Mouse (Mus musculus) heart, embryonic 13.5 days (tissue): Measurements from ENCODE around the gene Slx1b. TPM values are rescaled to one million over a fixed set of nuclear protein-coding genes. Genes with fewer than 3 reads are reported as not detected.
A peak's percentile ranks its signal among the peaks of the same experiment; 100 is the strongest.

Source experiments
- ATAC-seq: fragments of 200-750 bp; cut with Nextera tagmentation; 2 replicates; pipeline ENCODE4 v1.8.0; 2017; ENCODE audit warnings: moderate TSS enrichment; ENCODE audit not compliant: insufficient number of reproducible peaks, low FRiP score, low TSS enrichment; ENCODE audit errors: extremely low read depth
- H3K27ac ChIP-seq: fragments of 300-500 bp; sonication (generic); replicated peaks from 2 replicates; pipeline ENCODE4 v1.5.1; 2015; ENCODE audit warnings: moderate library complexity, mild to moderate bottlenecking, inconsistent platforms
- H3K27me3 ChIP-seq: fragments of 300-500 bp; sonication (generic); replicated peaks from 2 replicates; pipeline ENCODE4 v1.6.1; 2015; ENCODE audit warnings: mild to moderate bottlenecking, inconsistent platforms
- H3K36me3 ChIP-seq: fragments of 300-500 bp; sonication (generic); 2 replicates; pipeline ENCODE4 v1.6.1; 2015; ENCODE audit warnings: mild to moderate bottlenecking, inconsistent platforms
- H3K4me1 ChIP-seq: fragments of 300-500 bp; sonication (generic); 2 replicates; pipeline ENCODE4 v1.6.1; 2015; ENCODE audit warnings: inconsistent platforms
- H3K4me2 ChIP-seq: fragments of 300-500 bp; sonication (generic); 2 replicates; pipeline ENCODE4 v1.6.1; 2015; ENCODE audit warnings: inconsistent platforms, mild to moderate bottlenecking, moderate library complexity
- H3K4me3 ChIP-seq: fragments of 300-500 bp; sonication (generic); 2 replicates; pipeline ENCODE4 v1.5.1; 2015; ENCODE audit warnings: moderate library complexity, mild to moderate bottlenecking, inconsistent platforms
- H3K9ac ChIP-seq: fragments of 300-500 bp; sonication (generic); 2 replicates; pipeline ENCODE4 v1.6.1; 2015; ENCODE audit warnings: inconsistent platforms, mild to moderate bottlenecking, moderate library complexity
- H3K9me3 ChIP-seq: fragments of 300-500 bp; sonication (generic); 2 replicates; pipeline ENCODE4 v1.6.1; 2016; ENCODE audit warnings: inconsistent platforms
- WGBS: fragments of 180-500 bp; shearing (Covaris S2); methylation state at CpG from one replicate; pipeline ENCODE4 v1.1.7; 2015; ENCODE audit warnings: mixed read lengths; 5-methylcytosine and 5-hydroxymethylcytosine counted together
- polyA plus RNA-seq: library from polyadenylated mRNA; unstranded; fragments of >200 nt; fragmentation: Nextera tagmentation; extraction: Ambion mirVana; gene quantifications from 2 replicates; pipeline ENCODE4 v1.2.1, GENCODE M21; 2015

The Slx1b gene
- polyA plus RNA-seq, 1 experiment from 2014 or later: 7.1 TPM

DNA sequence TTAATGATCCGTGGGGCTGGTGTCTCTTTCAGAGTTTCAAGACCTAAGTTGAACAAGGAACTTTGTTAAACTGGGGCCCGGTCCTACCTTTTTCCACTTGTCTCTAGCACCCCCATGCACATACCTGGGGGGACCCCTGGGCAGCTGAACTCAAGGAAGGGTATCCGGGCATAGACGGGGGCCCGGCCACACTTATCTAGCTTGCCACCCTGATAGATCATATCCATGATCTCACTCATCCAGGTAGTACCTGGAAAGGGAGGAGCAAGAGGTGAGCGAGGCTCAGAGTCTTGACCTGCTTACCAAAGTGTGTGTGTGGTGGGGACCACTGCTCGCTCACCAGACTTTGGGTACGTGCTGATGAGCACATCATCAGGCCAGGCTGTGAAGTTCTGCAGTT, 20.5 kb downstream of the Slx1b start:
- no peak for ATAC-seq
- Histone ChIP-seq H3K27ac (no peak overlapping the region; the same call in 1 of the 2 replicates), H3K4me3 (no peak overlapping the region), H3K4me1 (peaks cover 21% of the 10 kb centered on the region), H3K9ac (no peak overlapping the region), H3K9me3 (no peaks in the 10 kb centered on the region), H3K27me3 (no peaks in the 10 kb centered on the region), H3K4me2 (no peak overlapping the region), H3K36me3 (peaks cover 48% of the 10 kb centered on the region)
- 87% methylated on average over 8 of the region's 8 CpGs for WGBS

DNA sequence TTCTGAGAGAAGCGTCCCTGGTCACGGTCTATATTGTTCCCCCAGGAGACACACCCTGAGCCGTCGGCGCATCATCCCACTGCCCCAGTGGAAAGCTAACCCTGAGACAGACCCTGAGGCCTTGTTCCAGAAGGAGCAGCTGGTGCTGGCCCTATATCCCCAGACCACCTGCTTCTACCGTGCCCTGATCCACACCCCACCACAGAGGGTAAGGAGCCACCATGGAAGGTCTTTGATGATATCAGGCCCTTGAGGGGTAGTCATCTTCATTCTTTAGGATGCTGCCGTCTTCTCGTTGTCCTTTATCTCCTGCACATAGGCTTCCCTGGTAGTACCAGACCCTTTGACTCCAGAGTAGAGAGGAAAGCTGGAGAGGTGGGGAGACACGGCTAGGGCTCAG, 23.5 kb downstream of the Slx1b start:
- WGBS: 91% methylated on average over 9 of the region's 9 CpGs
- Histone ChIP-seq H3K36me3 (peaks cover 49% of the 10 kb centered on the region), H3K27ac (no peak overlapping the region), H3K4me3 (no peak overlapping the region), H3K9me3 (no peaks in the 10 kb centered on the region), H3K27me3 (no peaks in the 10 kb centered on the region), H3K9ac (no peak overlapping the region), H3K4me2 (no peak overlapping the region), H3K4me1 (peaks cover 21% of the 10 kb centered on the region)
- no peak for ATAC-seq

- Histone ChIP-seq H3K4me2 (no peak overlapping the region), H3K9me3 (no peaks in the 10 kb centered on the region), H3K36me3 (peaks cover 63% of the 10 kb centered on the region), H3K27me3 (no peaks in the 10 kb centered on the region), H3K9ac (no peak overlapping the region), H3K4me1 (peaks cover 3% of the 10 kb centered on the region; the same call in 1 of the 2 replicates), H3K27ac (no peak overlapping the region), H3K4me3 (no peak overlapping the region)
- 70% methylated on average over 3 of the region's 3 CpGs for WGBS
- no peak for ATAC-seq
These were observed 25.4 kb downstream of the Slx1b start for GRCm38 (mm10) chr7:126670152-126670551.

DNA sequence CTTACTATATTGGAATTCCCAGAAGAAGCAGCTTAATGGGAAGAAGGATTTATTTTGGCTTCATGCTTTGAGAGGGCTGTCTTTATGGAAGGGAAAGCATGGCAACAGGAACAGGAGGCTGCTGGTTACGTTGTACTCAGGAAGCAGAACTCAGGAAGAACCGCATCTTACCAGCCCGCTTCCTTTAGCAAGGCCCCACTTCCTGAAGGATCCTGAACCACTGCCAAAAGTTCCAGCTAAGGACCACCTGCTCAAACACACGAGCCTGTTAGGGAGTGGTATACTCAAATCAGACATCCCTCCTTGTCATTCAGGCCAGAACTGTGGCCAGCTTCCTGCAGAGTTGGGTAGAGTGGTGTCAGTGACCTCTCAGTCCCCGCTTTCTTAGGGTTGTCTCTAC, 27.1 kb downstream of the Slx1b start:
- Histone ChIP-seq H3K9me3 (no peaks in the 10 kb centered on the region), H3K27me3 (no peaks in the 10 kb centered on the region), H3K27ac (peak overlapping the region; percentile 73), H3K9ac (0 out of 2 replicates have a peak overlapping the region, but pooled peaks have one; percentile 20), H3K4me3 (no peak overlapping the region), H3K36me3 (peaks cover 63% of the 10 kb centered on the region), H3K4me2 (no peak overlapping the region), H3K4me1 (no peaks in the 10 kb centered on the region)
- no peak for ATAC-seq
- 66% methylated on average over 5 of the region's 5 CpGs for WGBS

- Histone ChIP-seq H3K27me3 (no peaks in the 10 kb centered on the region), H3K9me3 (no peaks in the 10 kb centered on the region), H3K4me1 (no peaks in the 10 kb centered on the region), H3K9ac (no peak overlapping the region), H3K4me2 (no peak overlapping the region), H3K27ac (peak overlapping the region; percentile 73), H3K36me3 (peaks cover 56% of the 10 kb centered on the region), H3K4me3 (no peak overlapping the region)
- no peak for ATAC-seq
- 83% methylated on average over 9 of the region's 9 CpGs for WGBS
These were observed 28.0 kb downstream of the Slx1b start for GRCm38 (mm10) chr7:126667495-126668090.

GRCm38 (mm10) chr7:126665269-126665668, 30.3 kb downstream of the Slx1b start:
- ATAC-seq: no peak

GRCm38 (mm10) chr7:126663646-126664045, 31.9 kb downstream of the Slx1b start:
- no peak overlapping the region for H3K4me3 ChIP-seq
- H3K27me3 ChIP-seq: no peaks in the 10 kb centered on the region
- H3K9ac ChIP-seq: no peak overlapping the region
- no peaks in the 10 kb centered on the region for H3K4me1 ChIP-seq
- peaks cover 39% of the 10 kb centered on the region for H3K36me3 ChIP-seq
- ATAC-seq: no peak
- no peak overlapping the region for H3K4me2 ChIP-seq
- peak overlapping the region; percentile 38 for H3K27ac ChIP-seq
- no peaks in the 10 kb centered on the region for H3K9me3 ChIP-seq
- WGBS: 61% methylated on average over 8 of the region's 8 CpGs

More at GRCm38 (mm10) chr7:126665269-126665668, 30.3 kb downstream of the Slx1b start:
- Histone ChIP-seq H3K27ac (no peak overlapping the region), H3K4me3 (no peak overlapping the region), H3K4me1 (no peaks in the 10 kb centered on the region), H3K9me3 (no peaks in the 10 kb centered on the region), H3K4me2 (no peak overlapping the region), H3K27me3 (no peaks in the 10 kb centered on the region), H3K9ac (no peak overlapping the region), H3K36me3 (peaks cover 42% of the 10 kb centered on the region)
- 93% methylated on average over 3 of the region's 3 CpGs for WGBS

GRCm38 (mm10) chr7:126659771-126660170, 35.8 kb downstream of the Slx1b start:
- H3K9me3 ChIP-seq: no peaks in the 10 kb centered on the region
- no peak for ATAC-seq
- H3K4me1 ChIP-seq: 0 out of 2 replicates have a peak, but pooled peaks cover 4% of the 10 kb centered on the region
- WGBS: 83% methylated on average over 3 of the region's 3 CpGs
- H3K4me2 ChIP-seq: no peak overlapping the region
- peaks cover 18% of the 10 kb centered on the region for H3K36me3 ChIP-seq
- no peak overlapping the region for H3K27ac ChIP-seq
- no peak overlapping the region for H3K4me3 ChIP-seq
- no peak overlapping the region for H3K9ac ChIP-seq
- H3K27me3 ChIP-seq: no peaks in the 10 kb centered on the region

DNA sequence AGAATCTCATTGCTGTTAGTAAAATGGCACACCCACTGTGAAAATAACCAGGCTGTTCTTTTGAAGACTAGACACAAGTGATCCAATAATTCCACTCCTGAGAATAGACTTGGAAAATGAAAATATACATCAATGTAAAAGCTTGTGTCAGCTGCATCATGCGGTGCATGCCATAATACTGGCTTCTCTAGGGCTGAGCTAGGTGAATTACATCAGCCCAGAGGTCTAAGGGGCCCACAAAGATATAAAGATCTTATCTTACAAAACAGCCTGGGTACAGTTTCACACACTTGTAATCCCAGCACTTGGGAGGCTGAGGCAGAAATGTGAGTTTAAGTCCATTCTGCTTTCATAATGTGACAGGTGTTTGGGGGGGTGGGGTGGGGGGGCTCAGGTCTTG, 38.1 kb downstream of the Slx1b start:
- H3K27ac ChIP-seq: no peak overlapping the region
- no peak overlapping the region for H3K4me2 ChIP-seq
- ATAC-seq: no peak
- H3K27me3 ChIP-seq: no peaks in the 10 kb centered on the region
- no peak overlapping the region for H3K4me3 ChIP-seq
- 0 out of 2 replicates have a peak, but pooled peaks cover 4% of the 10 kb centered on the region for H3K4me1 ChIP-seq
- no peak overlapping the region for H3K9ac ChIP-seq
- no peaks in the 10 kb centered on the region for H3K9me3 ChIP-seq
- 80% methylated on average over 1 of the region's 1 CpGs for WGBS
- H3K36me3 ChIP-seq: peaks cover 6% of the 10 kb centered on the region; the same call in 1 of the 2 replicates

DNA sequence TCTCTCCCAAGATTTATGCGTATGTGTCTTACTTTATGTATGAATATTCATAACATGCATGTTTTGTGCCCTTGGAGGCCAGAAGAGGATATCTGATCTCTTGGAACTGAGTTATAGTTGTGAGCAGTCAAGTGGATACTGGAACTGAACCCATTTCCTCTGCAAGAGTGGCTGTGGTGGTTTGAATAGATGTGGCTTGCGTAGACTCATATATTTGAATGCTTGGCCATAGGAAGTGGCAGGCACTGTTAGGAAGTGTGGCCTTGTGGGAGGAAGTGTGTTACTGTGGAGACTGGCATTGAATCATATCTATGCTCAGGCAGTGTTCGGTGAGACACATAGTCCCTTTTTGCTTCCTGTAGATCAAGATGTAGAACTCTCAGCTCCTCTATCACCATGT, 39.9 kb downstream of the Slx1b start:
- H3K4me3 ChIP-seq: no peak overlapping the region
- ATAC-seq: no peak
- no peak overlapping the region for H3K9ac ChIP-seq
- no peaks in the 10 kb centered on the region for H3K36me3 ChIP-seq
- peaks cover 7% of the 10 kb centered on the region; the same call in 1 of the 2 replicates for H3K4me1 ChIP-seq
- H3K4me2 ChIP-seq: no peak overlapping the region
- H3K27ac ChIP-seq: 0 out of 2 replicates have a peak overlapping the region, but pooled peaks have one; percentile 32
- no peaks in the 10 kb centered on the region for H3K9me3 ChIP-seq
- 83% methylated on average over 3 of the region's 3 CpGs for WGBS
- H3K27me3 ChIP-seq: no peaks in the 10 kb centered on the region

GRCm38 (mm10) chr7:126653991-126654390, 41.6 kb downstream of the Slx1b start:
- WGBS: 70% methylated on average over 2 of the region's 2 CpGs
- Histone ChIP-seq H3K36me3 (no peaks in the 10 kb centered on the region), H3K9ac (no peak overlapping the region), H3K4me3 (no peak overlapping the region), H3K9me3 (no peaks in the 10 kb centered on the region), H3K27ac (no peak overlapping the region), H3K4me1 (peaks cover 16% of the 10 kb centered on the region), H3K4me2 (no peak overlapping the region), H3K27me3 (no peaks in the 10 kb centered on the region)
- ATAC-seq: no peak

DNA sequence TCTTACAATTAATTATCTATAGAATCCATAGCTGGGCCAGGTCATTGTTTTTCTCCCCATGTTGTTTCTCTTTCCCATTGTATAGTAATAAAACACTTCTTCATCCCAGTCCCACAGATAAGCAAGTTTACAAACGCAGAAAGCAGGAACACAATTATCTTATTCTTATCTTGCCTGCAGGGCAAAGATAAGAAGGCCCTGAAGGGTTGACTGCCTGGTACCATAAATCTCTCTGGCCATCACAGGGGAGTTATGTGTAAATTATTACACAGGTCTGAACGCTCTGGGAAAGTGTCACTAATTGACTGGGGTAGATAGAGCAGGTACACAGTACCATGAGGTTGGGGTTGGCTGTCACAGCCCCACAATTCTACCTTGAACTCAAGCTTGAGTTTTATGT, 44.7 kb downstream of the Slx1b start:
- Histone ChIP-seq H3K9me3 (no peaks in the 10 kb centered on the region), H3K27me3 (no peaks in the 10 kb centered on the region), H3K4me1 (peaks cover 23% of the 10 kb centered on the region), H3K9ac (no peak overlapping the region), H3K27ac (no peak overlapping the region), H3K4me3 (no peak overlapping the region), H3K36me3 (no peaks in the 10 kb centered on the region), H3K4me2 (no peak overlapping the region)
- ATAC-seq: no peak
- WGBS: 38% methylated on average over 2 of the region's 2 CpGs
